Mouse (Mus musculus) B cell, adult 67 days (primary cell): ENCODE measurements around the gene Spns3. TPM values are rescaled to one million over a fixed set of nuclear protein-coding genes. Genes with fewer than 3 reads are reported as not detected.

Source experiments
- total RNA-seq, 2 experiments: library from RNA; stranded (reverse); gene quantifications; 4 replicates each; pipeline ENCODE4 v1.2.4; 2023

Gene Spns3
- 10 to 100 TPM; 12.5 to 12.6 TPM for total RNA-seq

DNA sequence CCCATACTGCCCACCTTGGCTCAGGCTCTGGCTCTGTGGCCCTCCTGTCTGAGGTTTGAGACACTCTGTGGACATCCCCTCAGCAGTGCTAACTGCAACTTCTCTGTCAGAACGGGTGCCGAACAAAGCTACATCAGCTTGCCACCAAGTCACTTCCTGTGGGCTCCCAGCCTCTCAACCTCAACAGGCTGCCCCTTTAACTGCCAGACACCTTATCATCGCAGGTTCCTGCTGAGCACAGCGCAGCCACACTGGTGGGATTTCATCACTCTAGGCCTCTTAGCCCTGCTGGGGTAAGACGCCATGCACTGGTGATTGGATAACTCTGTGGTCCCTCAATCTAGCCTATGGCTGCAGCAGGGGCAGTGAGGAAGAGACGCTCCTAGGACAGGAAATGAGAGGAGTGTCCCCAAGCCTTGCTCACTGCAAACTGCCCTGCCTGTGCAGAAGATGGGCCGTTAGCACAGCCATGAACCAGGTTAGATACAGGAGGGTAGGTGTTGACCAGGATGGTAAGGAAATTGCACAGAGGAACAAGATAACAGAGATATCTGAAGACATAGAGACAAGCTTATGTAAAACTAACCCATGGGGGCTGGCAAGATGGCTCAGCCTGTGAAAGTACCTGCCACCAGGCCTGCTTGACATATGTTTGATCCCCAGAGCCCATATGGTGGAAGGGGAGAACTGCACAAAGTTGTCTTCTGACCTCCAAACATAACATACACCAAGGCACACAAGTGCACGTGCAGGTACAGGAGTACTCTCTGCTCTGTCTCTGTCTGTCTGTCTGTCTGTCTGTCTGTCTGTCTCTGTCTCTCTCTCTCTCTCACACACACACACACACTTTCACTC lies at the start of gene Spns3:
TSS of gene Spns3 (minus strand) at position 373 of the 855 bp plus-strand sequence.

GRCm38 (mm10) chr11:72489881-72490301 lies 60.4 kb downstream of the Spns3 start, which contains the start of gene Spns2:
Gene Spns2 (minus strand): TSS chr11:72489904.

Other genes starting within 250 kb of the Spns3 start
- 10 to 100 TPM; 33.4 to 56.4 TPM for gene Xaf1, start 248.9 kb downstream of the Spns3 start, total RNA-seq
- under 1 TPM in 1 of 2 experiments, not detected in 1; 0.64 TPM for gene Fbxo39, start 236.1 kb downstream of the Spns3 start, total RNA-seq
- not detected for gene Tekt1, start 188.1 kb downstream of the Spns3 start, total RNA-seq
- gene Smtnl2, start 138.8 kb downstream of the Spns3 start, total RNA-seq = 1 to 10 TPM in 1 of 2 experiments, not detected in 1; 1.0 TPM
- not detected for gene Ggt6, start 115.0 kb downstream of the Spns3 start, total RNA-seq
- gene Mybbp1a, start 109.2 kb downstream of the Spns3 start, total RNA-seq = 100 to 1,000 TPM; 155 to 165 TPM
- 10 to 100 TPM; 41.9 to 59.0 TPM for gene Spns2, start 60.6 kb downstream of the Spns3 start, total RNA-seq
- 10 to 100 TPM; 37.2 to 44.9 TPM for gene Ube2g1, start 56.8 kb upstream of the Spns3 start, total RNA-seq
- gene Ankfy1, start 139.5 kb upstream of the Spns3 start, total RNA-seq = 100 to 1,000 TPM; 111 to 117 TPM
- gene Cyb5d2, start 245.6 kb upstream of the Spns3 start, total RNA-seq = 1 to 10 TPM; 8.0 to 8.7 TPM
- 10 to 100 TPM; 87.7 to 92.5 TPM for gene Zzef1, start 245.7 kb upstream of the Spns3 start, total RNA-seq